Mouse (Mus musculus) adrenal gland, postnatal 10 days (tissue): ENCODE measurements around the gene Pop5. TPM values are rescaled to one million over a fixed set of nuclear protein-coding genes. Genes with fewer than 3 reads are reported as not detected.

Experiments
- total RNA-seq, 2 experiments: library from RNA; stranded (reverse); gene quantifications; 2 replicates each; pipeline ENCODE4 v1.2.3; 2021

The Pop5 gene
- total RNA-seq, 2 experiments from 2014 or later, result 86.6 to 97.6 TPM

Other genes with a start within 250 kb of the Pop5 start
- gene Sppl3, start 224.7 kb upstream of the Pop5 start, total RNA-seq, result 10 to 100 TPM; 54.7 to 63.1 TPM
- gene Gm10401, start 137.5 kb upstream of the Pop5 start, total RNA-seq, result not detected
- gene Acads, start 116.5 kb upstream of the Pop5 start, total RNA-seq, result 100 to 1,000 TPM; 356 to 367 TPM
- gene Unc119b, start 100.9 kb upstream of the Pop5 start, total RNA-seq, result 10 to 100 TPM; 31.8 to 34.1 TPM
- 100 to 1,000 TPM; 160 to 163 TPM for gene Mlec, start 77.7 kb upstream of the Pop5 start, total RNA-seq
- gene Cabp1, start 41.5 kb upstream of the Pop5 start, total RNA-seq, result 1 to 10 TPM; 4.1 to 4.4 TPM
- 100 to 1,000 TPM; 228 to 254 TPM for gene Rnf10, start 37.1 kb downstream of the Pop5 start, total RNA-seq
- gene Coq5, start 43.8 kb downstream of the Pop5 start, total RNA-seq, result 100 to 1,000 TPM in 1 of 2 experiments, 10 to 100 TPM in 1; 90.7 to 114 TPM
- 100 to 1,000 TPM; 243 to 258 TPM for gene Dynll1, start 65.2 kb downstream of the Pop5 start, total RNA-seq
- gene Srsf9, start 91.3 kb downstream of the Pop5 start, total RNA-seq, result 10 to 100 TPM; 67.1 to 70.7 TPM
- 10 to 100 TPM; 19.1 to 20.1 TPM for gene Gatc, start 105.3 kb downstream of the Pop5 start, total RNA-seq
- 10 to 100 TPM; 28.5 to 30.1 TPM for gene Triap1, start 105.4 kb downstream of the Pop5 start, total RNA-seq
- 1,000 to 10,000 TPM; 1,718 to 1,856 TPM for gene Cox6a1, start 113.1 kb downstream of the Pop5 start, total RNA-seq
- gene Msi1, start 193.8 kb downstream of the Pop5 start, total RNA-seq, result 10 to 100 TPM; 15.9 to 16.2 TPM
- gene Pla2g1b, start 230.4 kb downstream of the Pop5 start, total RNA-seq, result not detected
- 10 to 100 TPM; 15.8 to 31.4 TPM for gene Sirt4, start 248.9 kb downstream of the Pop5 start, total RNA-seq